Mouse (Mus musculus) G1E (cell line): Measurements from ENCODE around the gene Rapgef6.

Source experiments
- CTCF ChIP-seq: IDR thresholded peaks from 2 replicates; pipeline ENCODE4 v1.5.1; 2012; ENCODE audit warnings: low read depth, low read length, inconsistent platforms, mixed read lengths
- GATA1 ChIP-seq: IDR thresholded peaks from 2 replicates; pipeline ENCODE4 v1.6.1; 2012; ENCODE audit warnings: borderline replicate concordance, low read length, inconsistent platforms, mixed read lengths

DNA sequence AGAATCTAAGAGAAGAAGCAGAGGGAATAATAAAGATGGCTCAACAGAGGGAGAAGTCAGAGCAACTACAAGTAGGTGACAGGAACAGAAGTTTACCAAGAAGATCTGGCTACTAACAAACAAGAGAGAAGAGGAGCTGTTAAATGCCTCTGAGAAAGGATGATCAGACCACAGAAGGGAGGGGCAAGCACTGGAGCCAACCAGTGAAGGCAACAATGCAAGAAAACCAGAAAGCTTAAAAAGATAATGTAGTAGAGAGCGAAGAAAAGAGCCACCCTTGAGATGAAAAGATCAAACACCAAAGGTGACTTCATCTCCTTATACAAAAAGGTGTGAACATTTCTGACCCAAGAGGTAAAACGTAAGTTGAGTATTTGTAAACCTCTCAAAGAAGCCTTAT is 218.7 kb downstream of the Rapgef6 start:
- no peak for TF ChIP-seq CTCF
- TF ChIP-seq GATA1, result no peak
